Comparison of ENCODE assay signal across 8 mouse cellular contexts in genomic region chr10:96621980-96622645, GRCm38 (mm10). TPM values are rescaled to one million over a fixed set of nuclear protein-coding genes. Genes with fewer than 3 reads are reported as not detected.
DNase-seq lines count a peak whose midpoint lies in the region; ATAC-seq lines count a peak whose summit lies in the region.

No protein-coding gene starts in this region.

- WGBS in liver, embryonic 11.5 days, result 90% methylated on average over 13 of the region's 13 CpGs
- 86% methylated on average over 13 of the region's 13 CpGs for WGBS in liver, embryonic 12.5 days (ENCODE audit: insufficient replicate concordance)
- 64% methylated on average over 13 of the region's 13 CpGs for WGBS in hindbrain, embryonic 15.5 days

- peak overlapping the region; percentile 6; the same call in 1 of the 2 replicates for H3K4me2 ChIP-seq in liver, embryonic 11.5 days
- no peak overlapping the region for H3K4me2 ChIP-seq in liver, embryonic 12.5 days
- peak overlapping the region; percentile 80 for H3K4me2 ChIP-seq in hindbrain, embryonic 15.5 days

- ATAC-seq in liver, embryonic 11.5 days (replicated peaks; ENCODE audit: low FRiP score), result no peak
- no peak for ATAC-seq in liver, embryonic 12.5 days
- ATAC-seq in hindbrain, embryonic 15.5 days (ENCODE audit: low FRiP score, low read depth), result no peak

- peaks cover 15% of the 10 kb centered on the region for H3K4me1 ChIP-seq in liver, embryonic 11.5 days (replicated peaks; ENCODE audit: control insufficient read depth, insufficient read depth, low read length)
- H3K4me1 ChIP-seq in liver, embryonic 12.5 days, result peaks cover 52% of the 10 kb centered on the region
- peaks cover 61% of the 10 kb centered on the region for H3K4me1 ChIP-seq in hindbrain, embryonic 15.5 days (replicated peaks)

- no peak for DNase-seq in liver, embryonic 11.5 days (ENCODE audit: low spot score)
- DNase-seq in cerebellum, adult 8-10 months, result peak; percentile 60
- peak; percentile 27 for DNase-seq in lung, postnatal 10 days
- DNase-seq in left cerebral cortex, adult 18-20 months (ENCODE audit: low spot score in 2 of 2), result no peak
- no peak for DNase-seq in layer of hippocampus, postnatal 14 days (ENCODE audit: low spot score in 2 of 2)
- DNase-seq in layer of hippocampus, adult 8-10 months (ENCODE audit: low spot score in 2 of 2), result no peak

- H3K9me3 ChIP-seq in liver, embryonic 11.5 days (ENCODE audit: control insufficient read depth, low read length), result no peaks in the 10 kb centered on the region
- H3K9me3 ChIP-seq in liver, embryonic 12.5 days (replicated peaks), result no peaks in the 10 kb centered on the region
- H3K9me3 ChIP-seq in hindbrain, embryonic 15.5 days, result no peaks in the 10 kb centered on the region

- H3K4me3 ChIP-seq in liver, embryonic 11.5 days (ENCODE audit: low read depth, low read length), result no peak overlapping the region
- no peak overlapping the region for H3K4me3 ChIP-seq in liver, embryonic 12.5 days
- H3K4me3 ChIP-seq in hindbrain, embryonic 15.5 days, result peak overlapping the region; percentile 49

- no peak overlapping the region for H3K27ac ChIP-seq in liver, embryonic 11.5 days (ENCODE audit: low read depth, low read length)
- H3K27ac ChIP-seq in liver, embryonic 12.5 days, result no peak overlapping the region
- 0 out of 2 replicates have a peak overlapping the region, but pooled peaks have one; percentile 26 for H3K27ac ChIP-seq in hindbrain, embryonic 15.5 days (replicated peaks)

- H3K9ac ChIP-seq in liver, embryonic 11.5 days (ENCODE audit: low read depth, low read length), result no peak overlapping the region
- no peak overlapping the region for H3K9ac ChIP-seq in liver, embryonic 12.5 days
- H3K9ac ChIP-seq in hindbrain, embryonic 15.5 days, result peak overlapping the region; percentile 19

- H3K36me3 ChIP-seq in liver, embryonic 11.5 days (ENCODE audit: control insufficient read depth, insufficient read depth, low read length), result peaks cover 5% of the 10 kb centered on the region; the same call in 1 of the 2 replicates
- peaks cover 24% of the 10 kb centered on the region for H3K36me3 ChIP-seq in liver, embryonic 12.5 days
- 0 out of 2 replicates have a peak, but pooled peaks cover 12% of the 10 kb centered on the region for H3K36me3 ChIP-seq in hindbrain, embryonic 15.5 days

- no peaks in the 10 kb centered on the region for H3K27me3 ChIP-seq in liver, embryonic 11.5 days (replicated peaks; ENCODE audit: control insufficient read depth, insufficient read depth, low read length)
- H3K27me3 ChIP-seq in liver, embryonic 12.5 days (replicated peaks), result no peaks in the 10 kb centered on the region
- H3K27me3 ChIP-seq in hindbrain, embryonic 15.5 days, result no peaks in the 10 kb centered on the region

RNA-seq across cellular contexts. Expression of gene Btg1, which starts 5.3 kb away (rescaled TPM):
- polyA plus RNA-seq in liver, embryonic 11.5 days (2014; fragmentation: Nextera tagmentation; extraction: Ambion mirVana), result 11.8 and 13.3 TPM in 2 replicates
- polyA plus RNA-seq in liver, embryonic 12.5 days (2016; fragmentation: Nextera tagmentation; extraction: Ambion mirVana), result 8.4 and 9.8 TPM in 2 replicates
- 40.7 and 43.2 TPM in 2 replicates for polyA plus RNA-seq in hindbrain, embryonic 15.5 days (2015; fragmentation: Nextera tagmentation; extraction: Ambion mirVana)
- total RNA-seq in left cerebral cortex, adult 18-20 months (2021), result 10 to 100 TPM; 33.7 to 37.3 TPM
- 10 to 100 TPM; 38.1 to 38.6 TPM for total RNA-seq in layer of hippocampus, postnatal 14 days (2021)
- total RNA-seq in layer of hippocampus, adult 8-10 months (2022), result 10 to 100 TPM; 46.5 to 59.9 (median 50.7) TPM

Comparison
In these comparisons a context has a peak if more than half of its experiments do, and no peak if none do; other contexts are left out.
1. DNase-seq: peak in cerebellum, adult 8-10 months (single experiment) and lung, postnatal 10 days (single experiment); none in liver, embryonic 11.5 days (single experiment), left cerebral cortex, adult 18-20 months (0 of 2), layer of hippocampus, postnatal 14 days (0 of 2) and layer of hippocampus, adult 8-10 months (0 of 2).